Mouse (Mus musculus): ENCODE measurements around the gene Prkag2. TPM values are rescaled to one million over a fixed set of nuclear protein-coding genes. Genes with fewer than 3 reads are reported as not detected.

Prkag2 gene
- total RNA-seq, 2 experiments from 2014 or later, result 113 to 118 TPM

DNA sequence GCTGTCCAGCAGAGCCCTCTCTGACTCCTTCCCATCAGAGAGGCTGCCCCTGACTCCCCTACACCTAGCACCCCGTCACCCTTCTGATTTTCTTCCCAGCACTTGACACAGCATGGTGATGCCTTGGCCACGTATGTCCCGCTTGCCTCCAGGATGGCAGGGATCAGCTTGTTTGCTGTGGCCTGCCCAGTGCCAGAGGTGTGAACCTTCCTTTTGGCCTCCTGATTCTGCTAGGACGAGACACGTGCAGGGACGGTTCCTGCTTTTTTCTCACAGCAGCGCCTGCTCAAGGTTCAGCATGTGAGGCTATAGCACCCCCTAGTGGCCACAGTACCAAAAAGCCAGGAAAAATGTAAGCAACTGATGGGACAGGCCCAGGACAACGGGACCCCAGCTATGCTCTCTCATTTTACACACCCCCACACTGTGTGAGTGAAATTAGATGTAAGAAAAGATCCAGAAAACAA lies 89.4 kb downstream of the Prkag2 start:
- H3K27ac ChIP-seq, result no peak overlapping the region
- no peak overlapping the region for H3K4me3 ChIP-seq
- peak; percentile 83 for TF ChIP-seq CTCF (IDR thresholded peaks at IDR 0.05)
- intact Hi-C loops (cut with DNase I), result loop anchor here (2.0 kb wide), 2 partner anchors 102 to 336 kb away; no protein-coding TSS in a partner anchor
- DNase-seq (ENCODE audit: extremely low spot score in 1 of 2, low spot score in 2 of 2), result peak; percentile 80 to 83

DNA sequence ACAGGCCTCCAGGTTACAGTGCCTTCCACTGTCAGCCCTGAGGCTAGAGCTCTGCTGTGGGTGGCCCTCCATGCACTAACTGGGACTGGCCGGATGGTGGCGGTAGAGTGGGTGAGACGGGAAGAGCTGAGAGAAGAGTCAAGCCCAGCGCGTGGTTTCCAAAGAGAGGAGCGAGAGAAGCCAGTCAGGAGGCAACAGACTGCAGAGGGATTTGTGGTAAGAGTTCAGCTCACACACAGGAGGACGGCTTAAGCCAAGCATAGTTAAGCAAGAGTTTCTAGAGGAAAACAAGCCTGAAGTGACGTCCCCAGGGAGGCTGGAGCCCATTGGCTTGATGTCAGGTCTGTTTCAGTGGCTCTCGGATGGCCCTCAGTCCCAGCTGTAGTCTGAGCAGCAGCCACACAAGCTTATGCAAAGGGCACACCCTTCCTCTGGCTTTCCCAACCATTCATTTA lies 90.0 kb downstream of the Prkag2 start:
- intact Hi-C loops (cut with DNase I), result loop anchor here (2.0 kb wide), 2 partner anchors 102 to 336 kb away; no protein-coding TSS in a partner anchor
- DNase-seq (ENCODE audit: extremely low spot score in 1 of 2, low spot score in 2 of 2), result peak; percentile 85 to 91
- H3K27ac ChIP-seq, result no peak overlapping the region

DNA sequence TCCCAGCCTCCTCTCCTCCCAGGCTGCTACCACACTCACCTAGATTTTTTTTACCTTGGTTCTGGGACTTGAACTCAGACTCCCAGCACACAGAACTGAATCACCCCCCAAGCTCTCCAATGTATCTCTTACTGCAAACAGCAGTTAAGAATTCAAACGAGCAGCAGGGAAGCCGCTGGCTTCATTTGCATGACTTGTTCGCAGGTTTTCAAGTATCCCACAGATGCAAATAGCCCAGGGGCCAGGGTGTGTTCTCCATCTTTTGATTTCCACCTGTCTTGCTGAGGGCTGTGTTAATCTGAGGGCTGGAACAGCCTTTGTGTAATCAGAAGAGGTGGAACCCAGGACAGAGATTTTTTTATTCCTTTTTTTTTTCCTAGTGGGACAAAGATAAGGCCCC lies 90.7 kb downstream of the Prkag2 start:
- no peak for DNase-seq (ENCODE audit: extremely low spot score in 1 of 2, low spot score in 2 of 2)
- intact Hi-C loops (cut with DNase I), result loop anchor here (2.0 to 5.0 kb wide), 3 partner anchors 101 to 335 kb away; partner anchors contain the start of gene Rheb
- no peak for TF ChIP-seq CTCF (IDR thresholded peaks at IDR 0.05)
- Histone ChIP-seq H3K4me3 (no peak overlapping the region), H3K27ac (no peak overlapping the region)

More for the DNA sequence above, 90.0 kb downstream of the Prkag2 start:
- peak; percentile 90 for TF ChIP-seq CTCF (IDR thresholded peaks at IDR 0.05)
- no peak overlapping the region for H3K4me3 ChIP-seq

DNA sequence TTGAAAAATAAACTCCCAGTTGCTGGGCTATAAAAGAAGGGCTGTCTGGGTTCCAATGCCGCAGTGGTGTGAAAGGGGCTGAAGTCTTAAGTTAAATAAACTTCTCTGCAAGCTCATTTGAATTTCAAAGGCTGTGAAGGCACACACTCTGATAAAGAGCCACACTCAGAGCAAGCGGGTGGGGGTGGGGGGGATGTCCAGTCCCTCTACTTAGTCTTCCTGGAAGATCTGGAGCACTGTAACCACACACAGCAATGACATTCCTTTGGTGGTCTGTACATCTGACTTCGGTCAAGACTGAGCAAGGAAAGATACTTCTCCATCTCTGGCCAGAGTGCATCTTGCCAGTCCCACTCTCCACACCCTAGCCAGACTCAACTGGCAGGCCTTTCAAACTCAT lies 91.5 kb downstream of the Prkag2 start:
- no peak for DNase-seq (ENCODE audit: extremely low spot score in 1 of 2, low spot score in 2 of 2)
- intact Hi-C loops (cut with DNase I), result loop anchor here (5.0 kb wide), 1 partner anchor 167 kb away; the partner anchor contains the start of gene Rheb
- no peak overlapping the region for H3K4me3 ChIP-seq
- no peak for TF ChIP-seq CTCF (IDR thresholded peaks at IDR 0.05)
- no peak overlapping the region for H3K27ac ChIP-seq

DNA sequence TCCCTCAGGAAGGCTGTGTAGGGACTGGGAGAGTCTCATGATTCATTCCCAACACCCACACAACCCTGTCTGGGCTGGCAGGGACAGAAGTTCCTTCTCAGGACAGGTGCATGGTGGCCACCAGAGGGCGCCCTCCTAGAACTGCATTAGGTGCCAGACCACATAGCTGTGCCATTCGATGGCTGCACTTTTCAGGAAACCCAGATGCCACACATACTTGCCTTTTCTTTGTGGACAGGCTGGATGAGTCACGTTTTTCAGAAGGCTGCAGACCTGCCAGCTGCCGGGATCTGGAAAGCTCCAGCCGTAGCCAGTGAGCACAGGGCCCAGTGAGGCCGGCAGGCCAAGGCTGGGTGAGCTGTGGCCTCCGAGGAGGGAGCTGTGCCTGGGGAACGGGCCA lies 93.6 kb downstream of the Prkag2 start:
- intact Hi-C loops (cut with DNase I), result loop anchor here (5.0 kb wide), 1 partner anchor 165 kb away; the partner anchor contains the start of gene Rheb
- peak; percentile 79 to 82 for DNase-seq (ENCODE audit: extremely low spot score in 1 of 2, low spot score in 2 of 2)
- H3K27ac ChIP-seq, result no peak overlapping the region; the same call in 1 of the 2 replicates
- peak; percentile 87 for TF ChIP-seq CTCF (IDR thresholded peaks at IDR 0.05)
- H3K4me3 ChIP-seq, result no peak overlapping the region

DNA sequence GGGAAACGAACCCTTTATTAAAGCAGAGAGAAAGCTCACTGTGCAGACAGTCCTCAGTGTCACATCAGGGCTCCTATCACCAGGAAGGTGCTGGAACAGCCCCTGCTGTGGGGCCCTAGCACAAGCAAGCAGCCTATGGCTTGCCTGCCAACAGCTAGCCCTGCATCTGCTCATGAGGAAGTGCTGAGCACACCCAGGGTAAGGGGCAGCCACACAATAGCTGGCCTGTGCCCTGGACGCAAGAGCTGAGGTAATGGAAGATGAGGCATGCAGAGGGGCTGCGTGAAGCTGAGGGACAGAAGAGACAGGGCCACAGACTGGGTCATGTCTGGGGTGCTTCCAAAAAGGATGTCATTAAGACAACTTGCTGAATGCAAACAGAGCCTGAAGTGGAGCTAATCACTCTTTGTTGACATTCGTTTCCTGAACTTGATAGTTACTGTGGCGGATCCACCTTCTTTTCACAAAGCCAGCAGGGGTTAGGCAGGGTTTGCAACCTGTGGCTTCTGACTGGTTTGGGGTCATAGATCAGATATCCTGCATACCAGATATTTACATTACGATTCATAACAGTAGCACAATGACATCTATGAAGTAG lies 94.8 kb downstream of the Prkag2 start:
- H3K27ac ChIP-seq, result no peak overlapping the region
- intact Hi-C loops (cut with DNase I), result loop anchor here (5.0 kb wide), 1 partner anchor 163 kb away; the partner anchor contains the start of gene Rheb
- TF ChIP-seq CTCF (IDR thresholded peaks at IDR 0.05), result no peak
- DNase-seq (ENCODE audit: extremely low spot score in 1 of 2, low spot score in 2 of 2), result no peak
- H3K4me3 ChIP-seq, result no peak overlapping the region

DNA sequence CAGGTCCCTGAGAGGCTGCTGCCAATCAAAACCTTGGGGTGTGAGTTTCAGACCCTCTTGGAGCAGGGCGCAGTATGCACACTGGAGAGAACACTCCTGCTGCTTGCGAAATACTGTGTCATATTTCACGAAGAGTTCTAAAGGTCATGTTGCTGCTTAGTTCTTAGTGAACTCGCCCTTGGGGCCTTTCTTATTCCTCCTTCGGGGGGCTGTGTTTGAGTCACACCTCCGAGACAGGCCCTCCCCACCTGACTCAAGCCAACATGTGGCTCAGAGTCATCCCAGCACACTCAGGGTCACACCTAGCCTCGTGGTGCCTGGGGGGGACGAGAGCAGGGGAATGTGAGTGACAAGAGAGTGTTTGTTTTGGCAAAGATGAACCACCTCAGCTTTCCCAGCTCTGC lies 99.0 kb downstream of the Prkag2 start:
- no peak for DNase-seq (ENCODE audit: extremely low spot score in 1 of 2, low spot score in 2 of 2)
- Histone ChIP-seq H3K27ac (no peak overlapping the region), H3K4me3 (no peak overlapping the region)
- TF ChIP-seq CTCF (IDR thresholded peaks at IDR 0.05), result no peak
- intact Hi-C loops (cut with DNase I), result no loop called here

DNA sequence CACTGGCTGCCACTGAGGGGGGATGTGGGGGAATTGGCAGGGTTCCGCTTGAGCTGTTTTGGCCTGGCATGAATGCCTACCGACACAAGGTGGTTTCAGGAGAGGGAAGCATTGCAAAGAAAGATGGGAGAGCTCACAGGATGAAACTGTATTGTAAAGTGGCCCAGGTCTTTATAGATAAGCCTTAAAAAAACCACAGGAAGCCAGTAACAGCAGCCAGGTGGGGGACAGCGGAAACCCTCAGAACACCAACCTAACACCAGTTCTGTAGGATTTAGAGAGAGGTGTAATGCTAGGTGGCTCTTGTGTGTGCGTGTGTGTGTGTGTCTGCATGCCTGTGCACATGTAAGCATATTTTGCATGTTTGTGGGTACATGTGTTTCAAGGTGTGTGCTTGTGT lies 101.1 kb downstream of the Prkag2 start:
- intact Hi-C loops (cut with DNase I), result no loop called here

DNA sequence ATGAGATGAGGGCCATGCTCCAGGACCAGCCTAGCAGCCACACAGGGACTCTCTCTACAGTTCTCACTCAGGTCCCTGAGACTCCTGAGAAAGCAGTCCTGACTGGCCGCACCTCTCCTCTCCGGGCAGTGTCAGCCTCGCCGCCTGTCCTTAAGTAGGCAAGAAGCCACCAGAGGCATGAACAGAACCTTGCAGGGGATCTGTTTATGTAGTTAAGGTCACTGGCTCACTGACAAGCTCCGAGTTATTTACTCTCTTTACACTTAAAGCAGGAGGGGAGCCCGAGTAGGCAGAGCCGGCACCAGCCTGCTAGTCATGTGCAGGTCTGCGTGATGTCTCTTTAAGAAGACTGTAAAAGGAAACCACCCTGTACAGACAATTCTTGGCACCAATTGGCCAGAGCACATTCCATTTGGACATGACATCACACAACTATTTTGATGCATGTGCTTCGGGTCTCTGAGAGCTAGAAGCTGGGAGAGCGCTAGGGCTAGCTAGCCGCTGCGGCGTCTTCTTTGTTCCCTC lies 104.8 kb downstream of the Prkag2 start:
- DNase-seq (ENCODE audit: extremely low spot score in 1 of 2, low spot score in 2 of 2), result peak; percentile 35 to 40
- intact Hi-C loops (cut with DNase I), result no loop called here
- Histone ChIP-seq H3K27ac (peak overlapping the region; percentile 58), H3K4me3 (peak overlapping the region; percentile 35)
- no peak for TF ChIP-seq CTCF (IDR thresholded peaks at IDR 0.05)

More for the DNA sequence above, 101.1 kb downstream of the Prkag2 start:
- no peak overlapping the region for H3K4me3 ChIP-seq
- TF ChIP-seq CTCF (IDR thresholded peaks at IDR 0.05), result no peak
- no peak for DNase-seq (ENCODE audit: extremely low spot score in 1 of 2, low spot score in 2 of 2)
- no peak overlapping the region for H3K27ac ChIP-seq

DNA sequence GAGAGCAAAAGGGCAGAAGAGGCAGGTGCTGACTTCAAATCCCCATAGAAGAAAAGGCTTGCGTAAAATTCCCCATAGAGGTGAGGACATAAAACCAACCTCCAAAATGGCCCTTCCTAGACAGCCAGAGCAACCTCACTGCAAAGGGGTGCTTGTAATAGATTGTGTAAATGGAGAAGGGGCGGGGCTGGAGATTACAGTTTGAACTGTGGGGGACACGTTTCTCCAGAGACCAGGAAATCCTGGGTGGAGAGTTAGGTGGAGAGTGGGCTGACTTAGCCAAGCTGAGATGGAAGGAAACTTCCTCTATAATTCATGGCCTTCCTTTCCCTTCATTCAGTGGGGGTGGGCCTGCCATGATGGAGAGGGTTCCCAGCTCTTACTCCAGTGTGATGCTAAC lies 107.3 kb downstream of the Prkag2 start:
- Histone ChIP-seq H3K4me3 (no peak overlapping the region), H3K27ac (no peak overlapping the region)
- no peak for TF ChIP-seq CTCF (IDR thresholded peaks at IDR 0.05)
- intact Hi-C loops (cut with DNase I), result no loop called here
- DNase-seq (ENCODE audit: extremely low spot score in 1 of 2, low spot score in 2 of 2), result no peak

DNA sequence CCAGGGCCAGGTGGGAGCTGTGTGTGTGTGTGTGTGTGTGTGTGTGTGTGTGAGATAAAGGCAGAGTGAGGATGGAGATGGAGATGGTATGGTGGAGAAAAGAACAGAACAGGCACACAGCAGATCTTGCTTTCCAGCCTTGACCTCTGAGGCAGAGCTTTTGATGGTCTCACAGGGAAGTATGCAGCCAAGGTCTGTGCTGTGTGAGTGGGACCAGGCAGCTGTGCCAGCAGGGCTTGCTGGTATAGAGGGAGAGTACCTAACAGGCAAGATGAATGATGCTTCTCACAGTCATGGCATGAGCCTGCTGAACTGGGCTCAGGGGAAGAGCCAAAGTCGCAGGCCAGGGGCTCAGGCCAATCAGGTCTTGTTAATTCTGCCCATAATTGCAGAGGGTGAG lies 108.9 kb downstream of the Prkag2 start:
- no peak overlapping the region for H3K4me3 ChIP-seq
- intact Hi-C loops (cut with DNase I), result no loop called here
- no peak for TF ChIP-seq CTCF (IDR thresholded peaks at IDR 0.05)
- no peak overlapping the region for H3K27ac ChIP-seq
- no peak for DNase-seq (ENCODE audit: extremely low spot score in 1 of 2, low spot score in 2 of 2)

DNA sequence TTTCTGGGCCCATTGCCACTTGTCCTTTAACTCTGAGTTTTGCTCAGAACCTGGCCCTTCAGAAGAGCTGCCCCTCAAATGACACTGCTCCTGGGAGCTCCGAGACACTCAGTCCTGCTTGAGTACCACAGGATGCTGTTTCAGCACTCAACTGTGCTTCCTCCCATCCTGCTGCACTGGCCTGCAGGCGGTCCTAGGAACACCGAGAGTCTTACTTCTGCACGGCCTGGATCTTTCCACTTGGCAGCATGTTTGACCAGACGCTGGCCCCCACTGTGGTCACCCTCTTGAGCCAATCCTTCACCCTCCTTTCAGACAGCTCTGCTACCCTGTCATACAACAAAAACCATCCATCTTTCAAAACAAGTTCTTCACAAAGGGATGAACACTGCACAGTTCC lies 110.0 kb downstream of the Prkag2 start:
- no peak for TF ChIP-seq CTCF (IDR thresholded peaks at IDR 0.05)
- Histone ChIP-seq H3K27ac (peak overlapping the region; percentile 47; the same call in 1 of the 2 replicates), H3K4me3 (no peak overlapping the region)
- intact Hi-C loops (cut with DNase I), result no loop called here
- no peak for DNase-seq (ENCODE audit: extremely low spot score in 1 of 2, low spot score in 2 of 2)
